Mouse (Mus musculus): Measurements from ENCODE around the gene Map3k3.

- no peak for TF ChIP-seq POLR2A (IDR thresholded peaks at IDR 0.05; ENCODE audit: control insufficient read depth, low read depth, low read length)
- no peak for TF ChIP-seq CTCF (IDR thresholded peaks at IDR 0.05; ENCODE audit: control insufficient read depth, insufficient read depth, insufficient replicate concordance, low read depth, low read length)
These were observed 37.8 kb upstream of the Map3k3 start for GRCm38 (mm10) chr11:106046584-106046983.

All from testis, adult 2 months (tissue).